Mouse (Mus musculus) myocyte (in vitro differentiated cells): ENCODE data around the gene Ncor2.

ENCODE experiments used
- CEBPB ChIP-seq: IDR thresholded peaks from 2 replicates; pipeline ENCODE4 v1.6.1; 2011; ENCODE audit warnings: mild to moderate bottlenecking, moderate library complexity; ENCODE audit not compliant: poor library complexity, insufficient read depth, severe bottlenecking
- E2F4 ChIP-seq: IDR thresholded peaks from one replicate; pipeline ENCODE4 v1.6.1; 2011; ENCODE audit warnings: mild to moderate bottlenecking, control low read depth, moderate library complexity; ENCODE audit not compliant: insufficient read depth
- MAX ChIP-seq: IDR thresholded peaks from one replicate; pipeline ENCODE4 v1.6.1; 2011; ENCODE audit warnings: low read depth, mild to moderate bottlenecking, control low read depth
- MYOD1 ChIP-seq, 3 experiments: IDR thresholded peaks; one replicate each; pipeline ENCODE4 v1.6.1; 2011; ENCODE audit warnings: control low read depth in 2 of 3, low read depth in 2 of 3, mild to moderate bottlenecking in 2 of 3, moderate library complexity in 1 of 3; ENCODE audit not compliant: insufficient read length in 2 of 3, control insufficient read depth in 1 of 3
- MYOG ChIP-seq, 3 experiments: IDR thresholded peaks; one replicate each; pipeline ENCODE4 v1.6.1; 2011; ENCODE audit warnings: control low read depth in 2 of 3, low read depth in 2 of 3, mild to moderate bottlenecking in 2 of 3; ENCODE audit not compliant: insufficient read length in 2 of 3, control insufficient read depth in 1 of 3, insufficient read depth in 1 of 3
- POLR2A ChIP-seq: IDR thresholded peaks from one replicate; pipeline ENCODE4 v1.6.1; 2011; ENCODE audit warnings: low read depth, mild to moderate bottlenecking, control low read depth, moderate library complexity; ENCODE audit not compliant: insufficient read length
- POLR2AphosphoS2 ChIP-seq: IDR thresholded peaks from one replicate; pipeline ENCODE4 v1.6.1; 2011; ENCODE audit warnings: low read depth, control low read depth; ENCODE audit not compliant: insufficient read length
- REST ChIP-seq: IDR thresholded peaks from one replicate; pipeline ENCODE4 v1.6.1; 2011; ENCODE audit warnings: mild to moderate bottlenecking, control low read depth, moderate library complexity; ENCODE audit not compliant: insufficient read depth, insufficient read length
- SRF ChIP-seq: IDR thresholded peaks from one replicate; pipeline ENCODE4 v1.6.1; 2011; ENCODE audit warnings: low read depth; ENCODE audit not compliant: control insufficient read depth, insufficient read length
- TCF12 ChIP-seq: IDR thresholded peaks from one replicate; pipeline ENCODE4 v1.6.1; 2011; ENCODE audit warnings: mild to moderate bottlenecking, control low read depth; ENCODE audit not compliant: poor library complexity, insufficient read depth, severe bottlenecking
- USF1 ChIP-seq: IDR thresholded peaks from one replicate; pipeline ENCODE4 v1.6.1; 2011; ENCODE audit warnings: low read depth, mild to moderate bottlenecking, control low read depth, moderate library complexity

DNA sequence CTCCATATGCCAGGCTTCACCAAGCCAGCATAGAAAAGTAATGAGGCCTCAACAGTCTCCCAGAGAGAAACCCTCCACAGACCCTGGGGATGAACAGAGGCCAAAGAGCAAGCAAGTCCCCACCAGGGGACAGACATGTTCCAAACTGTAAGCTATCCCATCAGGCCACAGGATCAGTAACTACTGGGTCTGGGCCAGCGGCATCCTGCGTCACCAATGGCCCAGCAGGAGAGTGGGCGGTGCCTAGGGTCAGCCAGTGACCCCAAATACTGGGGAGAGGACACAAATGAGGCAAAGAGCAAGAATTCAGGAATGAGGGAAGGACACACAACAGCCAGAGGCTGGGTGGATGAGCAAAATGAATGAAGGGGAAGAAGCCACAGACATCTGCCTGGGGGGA lies 55.8 kb downstream of the Ncor2 start:
- TF ChIP-seq SRF (no peak), TCF12 (no peak), POLR2A (no peak), USF1 (no peak), POLR2AphosphoS2 (no peak), REST (no peak), E2F4 (no peak), MAX (no peak), MYOD1 (IDR thresholded peaks at IDR 0.05; ENCODE audit: control insufficient read depth in 1 of 3, insufficient read length in 2 of 3, low read depth in 2 of 3) (no peak), CEBPB (no peak), MYOG (IDR thresholded peaks at IDR 0.05; ENCODE audit: control insufficient read depth in 1 of 3, insufficient read depth in 1 of 3, insufficient read length in 2 of 3, low read depth in 2 of 3) (no peak)
